Mouse (Mus musculus): ENCODE measurements at regions not wholly inside any gene's neighbourhood (a gene's known extent, or its start where the extent isn't known, plus 50 kb on each side); places are given as distances from the start of the nearest gene placed in this dataset.

DNA sequence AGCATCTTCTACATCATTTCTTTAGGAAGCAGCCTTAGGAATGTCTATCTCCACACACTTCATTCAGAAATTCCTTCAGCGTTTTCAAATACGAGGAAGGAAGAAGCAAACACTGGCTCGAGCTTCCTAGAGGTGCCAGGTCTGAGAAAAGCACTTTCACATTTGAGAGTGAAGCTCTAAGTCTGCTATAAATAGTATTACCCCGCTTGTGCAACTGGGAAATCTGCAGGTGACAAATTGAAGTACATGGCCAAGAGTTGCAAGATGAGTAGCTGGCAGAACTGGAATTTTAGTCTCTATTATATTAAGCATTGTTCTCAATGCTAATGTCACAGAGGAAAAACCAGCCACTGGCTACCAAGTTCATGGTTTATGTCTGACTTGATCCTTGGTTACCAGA lies 73.2 kb upstream of the Klf7 start:
- TF ChIP-seq POLR2A (IDR thresholded peaks at IDR 0.05; ENCODE audit: extremely low read depth, insufficient read depth, low read length) (no peak), CTCF (IDR thresholded peaks at IDR 0.05; ENCODE audit: extremely low read depth, insufficient read depth, low read length) (no peak)
